Mouse (Mus musculus) heart, postnatal 4 days (tissue): Measurements from ENCODE around the gene Gbx2. TPM values are rescaled to one million over a fixed set of nuclear protein-coding genes. Genes with fewer than 3 reads are reported as not detected.

Source experiments
- DNase-seq: peaks from one replicate; pipeline ENCODE4 v3.0.0; 2021
- total RNA-seq, 2 experiments: library from RNA; stranded (reverse); gene quantifications; 2 replicates each; pipeline ENCODE4 v1.2.3; 2021

Gbx2 gene
- under 1 TPM in 1 of 2 experiments, not detected in 1; 0.16 TPM for total RNA-seq

- DNase-seq: peak; percentile 66
Measured at GRCm38 (mm10) chr1:89931120-89931519, at the start of gene Gbx2. Gene Gbx2, minus strand, starts transcription at chr1:89931179.

GRCm38 (mm10) chr1:89977261-89977660 lies 46.3 kb upstream of the Gbx2 start:
- no peak for DNase-seq

GRCm38 (mm10) chr1:89976411-89976810 lies 45.4 kb upstream of the Gbx2 start:
- DNase-seq: no peak

- DNase-seq: no peak
Measured at GRCm38 (mm10) chr1:89974541-89974940, 43.6 kb upstream of the Gbx2 start.

- no peak for DNase-seq
Measured at GRCm38 (mm10) chr1:89971848-89972247, 40.9 kb upstream of the Gbx2 start.

GRCm38 (mm10) chr1:89969714-89970110 lies 38.7 kb upstream of the Gbx2 start:
- DNase-seq: no peak

- no peak for DNase-seq
Measured at GRCm38 (mm10) chr1:89969072-89969713, 38.2 kb upstream of the Gbx2 start.

GRCm38 (mm10) chr1:89968111-89968851 lies 37.3 kb upstream of the Gbx2 start:
- DNase-seq: peak; percentile 15

- DNase-seq: no peak
Measured at GRCm38 (mm10) chr1:89967585-89967984, 36.6 kb upstream of the Gbx2 start.

GRCm38 (mm10) chr1:89964426-89964825 lies 33.4 kb upstream of the Gbx2 start:
- no peak for DNase-seq

GRCm38 (mm10) chr1:89963296-89963695 lies 32.3 kb upstream of the Gbx2 start:
- no peak for DNase-seq

GRCm38 (mm10) chr1:89962092-89962491 lies 31.1 kb upstream of the Gbx2 start:
- no peak for DNase-seq

GRCm38 (mm10) chr1:89959393-89959792 lies 28.4 kb upstream of the Gbx2 start:
- no peak for DNase-seq

- DNase-seq: peak; percentile 87
Measured at GRCm38 (mm10) chr1:89943202-89943601, 12.2 kb upstream of the Gbx2 start.

- no peak for DNase-seq
Measured at GRCm38 (mm10) chr1:89942395-89942976, 11.5 kb upstream of the Gbx2 start.

GRCm38 (mm10) chr1:89941701-89942381 lies 10.9 kb upstream of the Gbx2 start:
- no peak for DNase-seq

- DNase-seq: no peak
Measured at GRCm38 (mm10) chr1:89940961-89941524, 10.1 kb upstream of the Gbx2 start.

- peak; percentile 90 for DNase-seq
Measured at GRCm38 (mm10) chr1:89939981-89940726, 9.2 kb upstream of the Gbx2 start.

- no peak for DNase-seq
Measured at GRCm38 (mm10) chr1:89939596-89939960, 8.6 kb upstream of the Gbx2 start.

GRCm38 (mm10) chr1:89938884-89939595 lies 8.1 kb upstream of the Gbx2 start:
- DNase-seq: no peak
